Mouse (Mus musculus) right cerebral cortex, postnatal 10 days (tissue): ENCODE results near the gene Dpm3.

Experiments
- DNase-seq, 2 experiments: peaks; one replicate each; pipeline ENCODE4 v3.0.0; 2021; ENCODE audit warnings: low spot score in 2 of 2

The Dpm3 gene

DNA sequence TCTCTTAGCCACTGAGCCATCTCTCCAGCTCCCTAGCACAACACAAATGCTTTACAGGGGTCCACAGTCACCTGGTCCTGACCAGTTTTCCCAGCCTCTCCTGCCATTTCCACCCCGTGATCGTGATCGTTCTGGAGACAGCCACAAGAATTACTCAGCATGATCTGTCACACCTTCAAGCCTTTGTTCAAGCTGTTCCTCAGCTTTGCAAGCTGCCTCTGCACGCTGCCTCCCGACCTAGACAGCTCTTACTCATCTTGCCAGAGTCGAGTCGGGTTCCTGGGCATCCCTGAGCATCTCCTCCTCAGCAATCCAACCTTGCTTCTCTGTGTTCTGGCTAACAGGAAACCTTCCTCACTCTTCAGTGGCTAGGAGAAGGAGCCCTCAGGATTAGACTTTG, at the start of gene Dpm3:
Gene Dpm3, plus strand, starts transcription at position 283 of the 400 bp plus-strand sequence.
- no peak for DNase-seq

DNA sequence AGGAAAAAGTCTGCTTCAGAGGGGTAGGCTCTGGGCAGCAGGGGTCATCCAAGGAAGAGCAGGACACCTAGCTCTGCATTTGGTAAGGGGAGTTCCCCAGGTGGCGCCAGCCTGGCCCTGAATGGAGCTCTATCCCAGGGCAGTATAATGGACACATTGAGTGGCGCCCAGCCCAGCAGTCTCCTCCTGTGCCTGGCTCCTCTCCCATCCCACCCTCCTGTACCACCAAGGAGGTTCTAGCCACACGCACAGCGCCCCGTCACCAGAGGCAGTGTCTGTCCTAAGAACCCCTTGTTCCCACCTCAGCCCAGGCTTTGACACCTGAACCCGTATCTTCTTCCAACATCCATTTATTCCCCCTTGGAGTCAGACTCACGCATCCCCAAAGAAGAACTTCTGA, 49.4 kb upstream of the Dpm3 start:
- DNase-seq, result no peak

DNA sequence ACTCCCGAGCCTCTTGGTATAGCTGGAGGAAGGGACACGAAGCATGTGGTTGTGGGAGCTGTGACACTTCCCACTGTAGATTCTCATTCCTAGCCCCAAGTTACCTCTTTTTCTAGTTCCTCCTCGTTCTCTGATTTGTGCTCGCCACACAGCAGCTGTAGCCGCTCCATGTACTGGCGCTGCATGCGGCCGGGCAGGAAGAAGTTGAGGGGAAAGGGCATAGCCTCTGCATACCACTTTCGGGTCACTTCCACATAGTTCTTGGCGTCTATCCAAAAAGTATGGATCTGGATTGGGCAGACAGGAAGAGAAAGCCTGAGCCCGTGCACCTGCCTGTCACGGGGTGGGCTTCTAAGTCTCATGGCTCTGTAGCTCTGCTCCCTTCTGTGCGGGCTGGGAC, 49.0 kb upstream of the Dpm3 start:
- no peak for DNase-seq

DNA sequence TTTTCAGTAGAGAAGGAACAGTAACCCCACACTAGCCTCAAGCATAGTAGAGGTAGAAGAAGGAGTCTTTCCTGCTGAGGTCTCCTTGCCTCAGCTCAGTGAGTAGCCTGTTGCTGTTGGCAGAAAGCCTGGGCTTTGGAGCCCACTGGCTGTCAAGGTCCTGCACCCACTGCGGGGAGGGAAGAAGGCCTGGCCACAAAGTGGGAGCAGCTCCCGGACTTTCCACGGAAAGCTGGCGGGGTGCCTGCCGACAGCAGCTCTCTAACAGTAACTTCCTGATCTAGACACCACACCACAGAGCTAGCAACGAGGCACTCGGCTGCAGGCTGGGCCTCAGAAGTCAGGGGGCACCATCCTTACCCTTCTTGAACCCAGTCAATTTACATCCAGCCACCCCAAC, 48.4 kb upstream of the Dpm3 start:
- DNase-seq, result no peak

DNA sequence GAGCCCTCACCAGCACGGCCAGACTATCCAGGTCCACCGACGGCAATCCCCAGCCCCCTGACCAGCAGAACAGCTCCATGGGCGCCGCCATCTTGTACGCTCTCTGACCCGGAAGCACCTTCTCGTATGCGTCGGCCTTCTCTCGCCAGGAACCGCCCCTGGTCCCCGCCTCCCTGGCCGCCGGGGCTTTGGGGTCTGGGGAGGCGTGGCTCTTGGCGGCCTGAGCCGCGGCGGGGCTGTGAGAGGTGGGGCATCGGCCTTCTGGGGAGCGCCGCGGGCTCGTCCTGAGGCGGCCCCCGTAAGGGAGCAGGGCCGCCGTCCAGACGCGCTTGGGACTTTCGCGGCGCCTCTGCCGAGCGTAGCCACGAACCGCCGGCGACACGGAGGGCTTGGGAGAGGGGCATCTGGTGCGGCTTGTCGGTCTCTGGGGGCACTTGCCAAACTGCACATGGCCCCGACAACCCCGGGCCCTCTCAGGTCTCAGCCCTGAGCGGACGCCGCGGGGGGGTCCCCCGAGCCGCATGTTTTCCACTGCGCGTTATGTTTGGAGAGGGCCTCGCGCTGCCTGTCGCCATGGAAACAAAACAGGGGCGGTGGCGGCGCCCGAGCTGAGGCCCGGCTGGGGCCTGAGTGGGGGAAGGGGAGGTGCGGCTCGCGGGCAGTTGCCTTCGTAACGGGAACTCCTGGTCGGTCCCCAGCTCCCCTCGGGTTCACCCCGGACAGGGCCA, 45.2 kb upstream of the Dpm3 start:
- DNase-seq, result peak; percentile 96

DNA sequence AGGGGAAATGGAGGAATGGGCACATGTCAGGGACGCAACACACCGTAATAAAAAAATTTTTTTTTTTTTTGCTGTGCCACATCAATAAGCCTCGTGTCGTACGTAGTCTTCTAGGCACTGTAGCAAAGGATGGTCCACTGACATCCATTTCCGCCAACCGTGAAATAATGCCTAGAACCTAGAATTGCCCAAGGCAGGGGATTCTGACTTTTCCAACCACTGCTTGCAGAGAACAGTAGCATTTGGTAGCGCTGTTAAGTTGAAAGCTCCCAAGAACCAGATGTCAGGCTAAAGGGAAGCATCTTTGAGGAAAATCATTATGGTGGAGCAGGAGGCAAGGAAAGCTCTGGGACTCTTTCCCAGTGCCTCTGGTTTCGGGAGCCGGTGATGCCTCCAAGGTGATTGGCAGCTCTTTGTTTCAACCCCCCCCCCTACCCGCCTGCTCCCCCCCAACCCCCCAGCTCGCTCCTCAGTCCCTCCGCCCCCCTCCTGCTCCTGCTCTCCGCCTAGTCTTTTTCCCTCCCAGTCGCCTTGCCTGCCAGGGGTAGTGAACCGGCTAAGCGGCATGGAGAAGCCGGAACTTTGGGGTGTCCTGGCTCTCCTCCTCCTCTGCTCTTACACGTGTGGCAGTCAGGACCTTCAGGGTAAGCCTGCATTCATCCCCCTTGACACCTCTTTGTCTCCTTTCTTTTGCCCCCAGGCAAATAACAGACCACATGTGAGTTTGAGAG, 44.3 kb upstream of the Dpm3 start, which contains the start of gene Thbs3:
Gene Thbs3, plus strand, starts transcription at position 500 of the 731 bp plus-strand sequence.
- peak; percentile 48 to 63 for DNase-seq

DNA sequence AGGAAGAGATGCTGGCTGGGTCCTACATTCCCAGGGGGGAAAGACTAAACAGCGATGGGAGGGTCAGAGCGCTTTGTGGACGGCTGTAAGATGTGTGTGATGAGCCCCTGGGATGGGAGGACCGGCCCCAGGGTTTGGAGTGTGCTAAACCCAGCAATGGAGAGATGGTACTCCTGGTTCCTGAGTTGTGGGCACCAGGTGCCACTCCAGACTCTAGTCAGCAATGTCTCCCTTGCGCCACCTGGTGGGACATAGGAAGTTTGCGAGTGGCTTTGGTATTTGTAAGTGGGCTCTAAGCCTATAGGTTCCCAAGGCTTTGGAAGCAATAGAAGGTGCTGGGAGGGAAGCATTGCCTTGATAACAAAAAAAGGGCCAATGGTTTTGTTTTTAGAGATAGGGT, 43.3 kb upstream of the Dpm3 start:
- DNase-seq, result peak; percentile 92

DNA sequence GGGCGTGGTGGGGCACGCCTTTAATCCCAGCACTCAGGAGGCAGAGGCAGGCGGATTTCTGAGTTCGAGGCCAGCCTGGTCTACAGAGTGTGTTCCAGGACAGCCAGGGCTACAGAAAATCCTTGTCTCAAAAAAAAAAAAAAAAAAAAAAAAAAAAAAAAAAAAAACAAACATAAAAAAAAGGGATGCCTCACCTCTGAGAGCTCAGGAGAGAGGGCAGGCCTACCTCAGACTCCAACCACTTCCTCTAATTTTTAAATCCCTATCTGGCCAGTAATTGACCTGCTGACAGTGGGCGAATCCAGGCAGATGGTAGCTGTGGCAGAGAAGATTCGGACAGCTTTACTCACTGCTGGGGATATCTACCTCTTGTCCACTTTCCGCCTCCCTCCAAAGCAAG, 42.8 kb upstream of the Dpm3 start:
- DNase-seq, result peak in 1 of 2 experiments; percentile 19

DNA sequence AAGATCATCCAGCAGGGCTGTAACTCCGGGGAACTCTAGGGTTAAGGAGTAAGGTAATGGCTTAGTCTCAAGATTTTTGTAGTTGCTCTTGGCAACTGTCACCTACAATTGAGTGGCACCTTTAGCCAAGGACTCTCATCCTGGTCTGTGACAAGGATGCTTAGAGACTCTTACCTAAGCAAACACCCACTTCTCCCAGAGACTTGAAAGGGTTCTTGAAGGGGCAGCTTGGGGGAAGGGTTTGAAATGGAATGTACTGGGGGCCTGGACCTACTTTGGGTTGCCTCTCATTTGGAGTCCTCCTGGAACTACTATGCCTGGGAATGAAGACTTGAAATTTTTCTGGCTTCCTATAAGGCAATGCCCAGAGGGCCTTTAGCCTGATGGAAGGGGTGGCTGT, 40.9 kb upstream of the Dpm3 start:
- DNase-seq, result no peak

DNA sequence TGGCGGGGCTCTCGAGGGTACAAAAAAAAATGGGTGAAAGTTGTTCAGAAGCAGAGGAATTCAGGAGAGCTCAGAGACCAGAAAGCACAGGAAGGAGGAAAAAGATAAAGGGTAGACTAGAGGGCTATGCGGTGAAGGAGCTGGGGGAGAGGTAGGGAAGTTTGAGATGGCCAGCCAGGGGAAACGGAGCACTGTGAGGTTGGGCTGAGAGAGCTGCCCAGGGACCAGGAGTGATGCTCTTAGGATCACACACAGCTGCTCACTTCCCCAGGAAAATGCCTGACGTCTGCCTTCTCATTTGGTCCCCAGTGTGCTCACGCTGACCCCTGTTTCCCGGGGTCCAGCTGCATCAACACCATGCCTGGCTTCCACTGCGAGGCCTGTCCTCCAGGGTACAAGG, 39.6 kb upstream of the Dpm3 start:
- no peak for DNase-seq

DNA sequence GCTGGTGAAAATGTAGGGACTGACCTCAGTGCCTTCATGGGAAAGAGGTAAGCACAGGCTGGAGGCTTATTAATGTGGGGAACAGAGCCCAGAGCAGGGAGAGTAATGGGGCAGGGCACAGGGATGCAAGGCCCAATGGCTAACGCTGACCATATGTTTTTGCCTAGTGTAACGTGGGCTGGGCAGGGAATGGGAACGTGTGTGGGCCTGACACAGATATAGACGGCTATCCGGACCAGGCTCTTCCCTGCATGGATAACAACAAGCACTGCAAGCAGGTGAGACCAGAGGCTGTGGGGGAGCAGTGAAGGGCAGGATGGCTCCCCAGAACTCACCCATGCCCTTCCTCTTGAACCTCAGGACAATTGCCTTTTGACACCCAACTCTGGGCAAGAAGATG, 38.0 kb upstream of the Dpm3 start:
- DNase-seq, result no peak

DNA sequence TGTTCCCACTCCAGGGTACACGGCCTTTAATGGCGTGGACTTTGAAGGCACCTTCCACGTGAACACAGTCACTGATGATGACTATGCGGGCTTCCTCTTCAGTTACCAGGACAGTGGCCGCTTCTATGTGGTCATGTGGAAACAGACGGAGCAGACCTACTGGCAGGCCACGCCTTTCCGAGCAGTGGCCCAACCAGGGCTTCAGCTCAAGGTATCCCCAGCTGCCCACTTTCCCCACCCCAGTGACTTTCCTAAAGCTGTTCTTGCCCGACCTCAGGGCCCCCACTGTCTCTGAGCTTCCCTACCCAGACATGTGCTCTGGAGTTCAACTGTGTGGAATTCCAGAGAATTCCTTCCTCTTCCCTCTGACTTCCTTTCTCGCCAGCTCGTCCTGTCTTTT, 34.4 kb upstream of the Dpm3 start:
- no peak for DNase-seq

DNA sequence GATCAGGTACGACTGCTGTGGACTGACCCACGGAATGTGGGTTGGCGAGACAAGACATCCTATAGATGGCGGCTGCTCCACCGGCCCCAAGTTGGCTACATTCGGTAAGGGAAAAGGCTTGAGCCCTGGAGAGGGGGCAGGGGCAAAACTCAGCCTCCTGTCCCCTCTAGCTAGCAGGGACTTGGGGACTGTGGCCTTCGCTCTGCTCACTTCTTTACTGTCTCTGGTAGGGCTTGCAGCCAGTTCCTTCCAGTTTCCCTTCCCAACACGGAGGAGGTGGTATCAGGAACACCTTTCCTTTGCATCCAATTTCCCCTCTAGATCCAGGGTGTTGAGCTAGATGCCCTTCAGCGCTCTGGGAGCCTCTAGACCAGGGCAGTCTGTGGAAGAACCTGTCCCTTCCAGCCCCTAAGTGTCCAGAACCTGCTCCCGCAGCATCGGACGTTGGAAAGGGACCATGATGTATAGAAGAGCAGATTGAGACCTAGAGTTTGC, 33.8 kb upstream of the Dpm3 start:
- no peak for DNase-seq

DNA sequence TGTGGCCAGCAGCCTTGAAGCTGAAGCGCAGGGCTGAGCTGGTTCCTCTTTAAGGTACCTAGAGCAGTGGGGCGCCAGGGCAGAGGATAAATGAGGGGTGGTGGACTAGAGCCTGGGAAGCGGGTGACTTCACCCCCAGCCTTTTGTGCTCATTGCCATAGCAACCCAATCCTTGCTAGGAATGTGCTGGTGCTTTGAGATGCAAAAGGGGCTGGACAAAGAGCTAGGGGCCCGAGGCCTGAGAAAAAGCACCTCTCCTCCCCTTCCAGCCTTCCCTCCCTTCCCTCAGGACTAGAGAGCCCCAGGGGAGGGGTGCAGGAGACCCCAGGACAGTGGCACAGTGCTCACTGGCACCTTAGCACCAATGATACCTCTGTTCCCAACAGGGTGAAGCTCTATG, 33.2 kb upstream of the Dpm3 start:
- peak; percentile 76 to 85 for DNase-seq

DNA sequence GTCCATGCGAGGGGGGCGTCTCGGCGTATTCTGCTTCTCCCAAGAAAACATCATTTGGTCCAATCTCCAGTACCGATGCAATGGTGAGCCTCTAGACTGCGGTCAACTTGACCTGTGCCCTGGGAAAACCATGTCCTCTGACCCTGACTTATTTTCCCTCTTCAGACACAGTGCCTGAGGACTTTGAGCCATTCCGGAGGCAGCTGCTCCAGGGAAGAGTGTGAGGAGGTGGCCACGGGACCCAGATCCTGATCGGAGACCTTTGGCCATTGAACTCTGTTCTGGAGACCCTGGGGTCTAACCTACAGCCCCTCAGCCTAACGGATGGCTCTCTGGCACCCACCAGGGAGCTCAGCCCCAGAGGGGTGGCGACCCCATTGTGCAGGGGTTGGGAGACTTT, 32.8 kb upstream of the Dpm3 start:
- DNase-seq, result no peak

DNA sequence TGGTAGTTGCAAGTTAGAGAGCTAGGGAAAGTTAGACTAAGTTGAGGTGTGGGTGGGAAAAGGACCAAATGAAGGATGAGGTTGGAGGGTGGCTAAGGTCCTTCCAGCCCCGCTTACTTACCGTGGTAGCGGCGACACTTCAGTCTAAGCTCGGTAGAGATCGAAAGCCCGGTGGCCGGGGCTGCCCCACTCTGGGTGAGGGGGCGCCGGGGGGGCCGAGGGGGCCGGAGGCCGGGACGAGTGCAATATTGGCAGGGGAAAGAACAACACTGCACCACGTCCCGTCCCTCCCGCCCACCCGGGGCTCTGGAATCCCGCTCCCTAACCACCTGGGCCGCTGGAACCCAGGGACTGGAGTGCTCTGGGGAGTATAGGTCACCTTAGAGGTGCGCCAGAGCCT, 32.3 kb upstream of the Dpm3 start, which contains the start of gene Mtx1:
Gene Mtx1, minus strand, starts transcription at position 189 of the 400 bp plus-strand sequence.
- DNase-seq, result no peak

DNA sequence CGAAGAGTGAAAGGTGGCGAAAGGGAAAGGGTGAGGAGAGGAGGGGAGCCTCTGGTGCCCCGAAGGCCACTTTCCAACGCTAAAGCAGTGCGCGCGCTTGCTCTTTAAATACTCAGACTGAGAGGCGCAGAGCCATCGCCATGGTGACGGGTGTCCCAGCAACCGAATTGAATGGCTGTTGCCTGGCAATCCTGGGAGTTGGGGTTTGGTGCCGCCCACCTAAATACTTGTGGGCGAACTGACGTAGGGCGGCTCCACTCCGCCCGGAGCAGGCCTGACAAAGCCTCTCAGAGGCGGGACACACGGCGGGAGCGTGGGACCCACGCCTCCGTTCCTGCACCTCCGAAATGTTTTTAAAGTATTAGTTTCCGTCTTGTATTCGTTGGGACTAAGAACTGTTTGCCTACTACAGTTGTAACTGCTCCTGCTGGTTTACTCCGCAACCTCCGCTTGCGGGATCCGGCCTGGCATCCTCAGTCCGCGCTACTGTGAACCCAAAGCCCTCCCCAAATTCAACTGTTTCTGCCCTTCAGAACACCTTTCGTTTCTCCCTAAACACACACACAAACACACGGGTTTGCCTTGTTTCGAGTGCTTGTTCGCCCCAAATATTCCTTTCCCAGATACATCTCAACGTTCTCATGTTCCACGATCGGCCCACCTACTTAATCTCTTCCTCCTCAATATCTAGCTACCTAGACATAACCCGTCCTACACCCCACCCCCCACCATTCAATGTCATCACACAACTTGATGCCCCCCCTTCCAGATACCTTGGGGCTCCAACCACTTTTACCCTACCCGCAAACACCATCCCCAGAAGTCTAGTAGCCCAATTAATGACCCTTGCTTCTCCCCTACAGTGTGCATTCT, 31.6 kb upstream of the Dpm3 start:
- peak; percentile 96 to 97 for DNase-seq

DNA sequence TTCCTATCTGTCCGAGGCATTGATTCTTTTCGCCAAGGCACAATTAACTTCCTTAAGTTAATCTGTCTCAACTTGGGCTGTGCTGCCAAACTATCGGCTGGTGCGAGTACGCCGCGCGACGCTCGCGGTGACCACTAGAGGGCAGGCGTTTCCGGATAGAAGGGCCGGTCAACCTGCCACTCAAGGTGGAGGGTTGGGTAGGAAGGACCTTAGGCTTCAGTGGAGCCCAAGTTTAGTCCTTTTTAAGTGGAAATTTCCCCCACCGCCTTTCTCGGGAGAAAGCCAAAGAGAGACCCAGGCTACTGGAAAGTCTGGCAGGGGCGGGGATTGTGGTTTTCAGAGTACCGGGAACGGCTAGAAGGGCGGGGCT, 31.0 kb upstream of the Dpm3 start:
- DNase-seq, result peak; percentile 84 to 90

DNA sequence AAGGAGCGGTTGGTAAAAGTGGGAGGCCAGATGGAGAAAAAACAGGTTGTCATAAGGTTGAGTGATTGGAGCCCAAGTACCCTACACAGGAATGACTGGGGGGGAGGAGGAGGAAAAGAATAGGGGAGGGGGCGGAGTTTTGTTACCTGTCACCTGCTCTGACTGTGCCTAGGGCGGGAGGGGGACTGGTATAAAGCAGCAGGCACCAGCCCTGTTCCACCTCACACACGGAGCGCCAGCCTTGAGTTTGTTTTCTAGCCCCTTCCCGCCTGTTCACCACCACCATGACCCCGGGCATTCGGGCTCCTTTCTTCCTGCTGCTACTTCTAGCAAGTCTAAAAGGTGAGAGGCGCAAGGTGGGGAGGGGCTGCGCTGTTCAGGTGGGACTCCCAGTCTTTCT, 30.3 kb upstream of the Dpm3 start, which contains the start of gene Muc1:
Gene Muc1, plus strand, starts transcription at position 222 of the 400 bp plus-strand sequence.
- no peak for DNase-seq

DNA sequence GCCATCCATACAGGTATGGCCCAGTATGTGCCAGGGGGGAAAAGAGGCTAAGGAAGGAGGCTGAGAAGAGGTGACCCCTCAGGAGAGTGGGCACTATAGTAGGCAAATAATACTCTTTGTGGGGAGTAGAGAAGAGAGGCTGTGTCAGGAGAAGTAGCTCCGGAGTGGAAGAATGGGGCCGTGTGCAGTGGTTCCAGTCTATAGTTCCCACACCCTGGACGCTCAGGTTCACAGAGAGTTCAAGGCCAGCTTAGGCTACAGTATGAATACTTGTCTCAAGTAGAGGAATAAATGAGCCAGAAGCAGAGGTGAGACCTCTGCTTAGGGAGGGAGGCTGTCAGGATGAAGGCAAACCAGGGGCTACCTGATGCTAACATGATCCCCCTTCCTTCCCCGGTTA, 29.9 kb upstream of the Dpm3 start:
- no peak for DNase-seq

DNA sequence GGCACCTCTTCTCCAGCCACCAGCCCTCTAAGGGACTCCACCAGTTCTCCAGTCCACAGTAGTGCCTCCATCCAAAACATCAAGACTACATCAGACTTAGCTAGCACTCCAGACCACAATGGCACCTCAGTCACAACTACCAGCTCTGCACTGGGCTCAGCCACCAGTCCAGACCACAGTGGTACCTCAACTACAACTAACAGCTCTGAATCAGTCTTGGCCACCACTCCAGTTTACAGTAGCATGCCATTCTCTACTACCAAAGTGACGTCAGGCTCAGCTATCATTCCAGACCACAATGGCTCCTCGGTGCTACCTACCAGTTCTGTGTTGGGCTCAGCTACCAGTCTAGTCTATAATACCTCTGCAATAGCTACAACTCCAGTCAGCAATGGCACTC, 28.6 kb upstream of the Dpm3 start:
- no peak for DNase-seq

DNA sequence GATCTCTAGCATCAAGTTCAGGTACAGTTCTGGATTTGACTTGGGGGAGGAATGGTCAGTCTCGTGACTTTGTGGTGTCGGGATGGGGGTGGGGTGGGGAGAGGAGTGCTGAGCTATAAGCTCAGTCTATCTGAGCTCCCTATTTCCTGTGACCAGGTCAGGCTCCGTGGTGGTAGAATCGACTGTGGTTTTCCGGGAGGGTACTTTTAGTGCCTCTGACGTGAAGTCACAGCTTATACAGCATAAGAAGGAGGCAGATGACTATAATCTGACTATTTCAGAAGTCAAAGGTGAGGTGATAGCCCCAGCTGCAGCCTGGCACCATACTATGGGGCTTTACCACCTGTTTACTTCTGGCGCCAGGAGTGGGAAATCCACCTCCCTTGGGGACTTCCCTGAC, 27.8 kb upstream of the Dpm3 start:
- no peak for DNase-seq
